Mouse (Mus musculus) liver (tissue): ENCODE results near the gene Vav3.

Source experiments
- DNase-seq: peaks from one replicate; pipeline ENCODE4 v3.0.0-alpha.2; 2020; ENCODE audit warnings: mixed read lengths

Gene Vav3

GRCm38 (mm10) chr3:109353814-109354213 lies 13.4 kb downstream of the Vav3 start:
- DNase-seq: peak; percentile 5

GRCm38 (mm10) chr3:109355158-109355557 lies 14.7 kb downstream of the Vav3 start:
- no peak for DNase-seq

GRCm38 (mm10) chr3:109360746-109361145 lies 20.3 kb downstream of the Vav3 start:
- DNase-seq: no peak

- peak; percentile 29 for DNase-seq
These were observed 21.4 kb downstream of the Vav3 start for GRCm38 (mm10) chr3:109361882-109362281.

DNA sequence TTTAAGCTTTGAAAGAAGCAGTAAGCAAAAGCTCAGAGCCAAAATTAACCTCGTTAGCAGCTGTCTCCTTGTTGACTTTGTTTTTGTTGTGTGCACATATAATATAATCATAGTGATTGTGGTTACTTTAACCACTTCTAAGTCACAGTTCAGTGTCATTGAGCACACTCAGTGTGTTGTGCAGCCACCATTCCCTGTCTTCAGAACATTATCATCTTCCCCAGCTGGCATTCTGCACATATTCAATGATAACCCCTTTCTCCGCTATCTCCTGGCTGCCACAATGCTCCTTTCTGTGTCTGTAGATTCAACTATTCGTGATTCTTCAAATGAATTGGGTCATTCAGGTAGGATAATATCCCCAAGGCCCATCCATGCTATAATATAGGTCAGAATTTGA lies 21.9 kb downstream of the Vav3 start:
- no peak for DNase-seq

- peak; percentile 4 for DNase-seq
These were observed 23.1 kb downstream of the Vav3 start for GRCm38 (mm10) chr3:109363522-109363921.

DNA sequence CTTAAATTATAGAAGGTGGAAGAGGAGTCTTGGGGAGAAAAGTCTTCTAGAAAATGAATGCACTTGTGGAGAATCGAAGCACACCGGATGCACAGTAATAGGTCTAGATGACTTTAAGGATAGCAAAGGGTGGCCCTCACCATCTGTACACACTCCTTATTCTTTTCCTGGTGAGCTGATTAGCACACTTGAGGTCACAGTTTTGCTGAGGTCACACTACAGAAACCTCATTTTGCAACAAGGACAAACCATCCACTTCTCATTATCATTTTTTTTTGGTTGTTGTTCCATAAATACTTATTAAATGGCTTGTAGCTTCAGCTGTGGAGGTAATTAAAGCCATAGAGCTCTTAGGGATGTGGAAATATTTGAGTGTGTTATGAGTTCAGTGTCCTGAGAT lies 25.4 kb downstream of the Vav3 start:
- no peak for DNase-seq

GRCm38 (mm10) chr3:109366411-109366851 lies 26.0 kb downstream of the Vav3 start:
- peak; percentile 42 for DNase-seq

- DNase-seq: no peak
These were observed 28.2 kb downstream of the Vav3 start for GRCm38 (mm10) chr3:109368383-109369289.

- no peak for DNase-seq
These were observed 31.1 kb downstream of the Vav3 start for GRCm38 (mm10) chr3:109371576-109371975.

- no peak for DNase-seq
These were observed 32.2 kb downstream of the Vav3 start for GRCm38 (mm10) chr3:109372678-109373077.

GRCm38 (mm10) chr3:109378278-109378677 lies 37.8 kb downstream of the Vav3 start:
- DNase-seq: peak; percentile 13

DNA sequence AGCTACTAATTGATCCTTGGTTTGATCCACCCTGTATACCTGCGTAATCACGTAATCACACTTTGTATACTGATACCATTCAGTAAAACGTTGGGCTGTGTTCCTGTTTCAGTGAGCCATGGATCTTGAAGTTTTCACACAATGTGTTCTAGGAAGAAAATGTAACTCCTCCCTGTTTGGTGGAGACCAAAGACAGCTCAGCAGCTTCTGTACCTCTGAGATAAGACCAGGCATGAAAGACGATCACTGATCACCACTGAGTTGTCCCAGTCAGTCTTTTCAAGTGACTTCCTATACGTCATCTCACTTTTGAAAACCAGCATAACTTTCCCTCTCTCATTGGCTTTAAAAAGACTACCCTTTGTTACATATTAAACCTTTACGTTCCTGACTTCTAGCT lies 38.2 kb downstream of the Vav3 start:
- peak; percentile 56 for DNase-seq

DNA sequence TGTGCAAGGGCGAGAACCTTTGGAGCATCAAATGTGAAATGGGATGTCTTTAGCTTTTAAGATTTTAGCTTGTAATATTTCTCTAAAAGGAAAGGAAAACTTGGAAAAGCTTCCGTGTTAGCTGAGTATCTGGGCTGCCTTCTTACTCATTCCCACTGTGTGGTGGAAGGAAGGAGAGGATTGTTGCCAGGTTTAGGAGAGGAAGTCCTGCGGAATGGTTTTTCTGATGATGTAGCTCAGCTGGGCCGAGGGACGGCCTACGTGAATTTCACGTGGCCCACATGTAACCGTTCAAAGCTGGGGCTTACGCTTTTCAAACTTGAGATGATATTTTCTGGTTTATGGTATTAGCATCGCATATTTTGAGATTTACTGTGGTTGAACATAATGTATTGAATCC lies 48.3 kb downstream of the Vav3 start:
- DNase-seq: no peak

DNA sequence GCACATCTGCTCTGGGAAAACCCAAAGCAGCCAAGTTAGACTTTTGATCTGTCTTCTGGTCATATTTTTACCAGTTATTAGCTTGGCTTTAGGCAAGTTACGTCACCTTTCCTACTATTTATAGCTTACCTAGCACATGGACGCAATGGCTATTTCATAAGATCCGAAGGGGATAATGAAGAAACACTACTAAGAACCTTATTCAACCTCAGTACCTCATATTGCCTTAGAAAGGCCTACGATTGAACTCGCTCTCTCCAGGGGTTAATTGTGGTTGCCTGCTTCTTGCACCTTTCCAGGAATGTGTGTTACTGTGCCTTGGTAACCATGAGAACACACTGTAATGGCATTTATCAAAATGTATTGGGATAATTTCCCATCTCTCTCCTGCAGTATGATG lies 61.1 kb downstream of the Vav3 start:
- no peak for DNase-seq

- no peak for DNase-seq
These were observed 70.8 kb downstream of the Vav3 start for GRCm38 (mm10) chr3:109411294-109411693.

- no peak for DNase-seq
These were observed 80.0 kb downstream of the Vav3 start for GRCm38 (mm10) chr3:109420403-109420802.

DNA sequence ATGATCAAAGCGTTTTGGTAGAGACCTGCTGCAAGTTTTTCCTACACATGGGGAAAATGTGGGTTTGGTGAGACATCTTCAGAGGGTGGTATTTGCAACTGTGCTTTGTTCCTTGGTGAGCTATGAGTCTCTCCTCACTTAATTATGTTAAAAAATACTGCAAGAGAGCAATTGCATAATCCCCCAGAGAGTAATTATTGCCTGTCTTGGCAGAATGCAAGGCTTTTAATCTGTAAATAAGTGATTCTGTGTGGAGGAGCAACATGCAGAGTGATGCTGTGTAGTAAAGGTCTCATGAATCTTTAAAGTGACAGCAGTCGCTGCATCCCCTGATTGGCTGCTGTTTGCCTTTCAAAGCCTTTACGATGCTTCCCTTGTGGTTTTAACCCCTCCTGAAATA lies 80.6 kb downstream of the Vav3 start:
- DNase-seq: no peak

DNA sequence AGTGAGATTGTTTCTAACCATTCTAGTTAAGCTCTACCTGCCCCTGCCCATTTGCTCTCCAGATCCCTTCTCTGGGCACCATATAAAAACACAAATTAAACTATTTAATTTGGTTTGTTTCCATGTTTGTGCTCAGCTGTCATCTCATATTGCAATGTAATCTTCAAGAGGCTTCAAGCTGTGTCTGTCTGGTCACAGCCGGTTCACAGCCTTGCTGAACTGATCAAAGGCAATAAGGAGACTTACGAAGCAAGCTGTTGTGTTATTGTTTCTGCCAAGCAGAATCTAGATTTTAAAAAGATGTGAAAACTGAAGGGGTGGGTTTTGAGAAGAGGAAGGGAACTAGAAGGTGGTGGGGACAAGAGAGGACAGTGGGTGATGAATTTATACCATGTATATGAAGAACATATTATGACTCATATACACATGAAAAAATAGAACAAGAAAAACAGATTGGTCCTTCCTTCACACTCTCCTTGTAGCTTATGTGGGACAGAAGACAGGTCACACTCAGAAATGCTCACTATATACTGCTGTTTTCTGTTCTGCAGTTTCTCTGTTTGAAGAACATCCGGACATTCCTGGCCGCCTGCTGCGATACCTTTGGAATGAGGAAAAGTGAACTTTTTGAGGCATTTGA lies 83.1 kb downstream of the Vav3 start:
- no peak for DNase-seq

DNA sequence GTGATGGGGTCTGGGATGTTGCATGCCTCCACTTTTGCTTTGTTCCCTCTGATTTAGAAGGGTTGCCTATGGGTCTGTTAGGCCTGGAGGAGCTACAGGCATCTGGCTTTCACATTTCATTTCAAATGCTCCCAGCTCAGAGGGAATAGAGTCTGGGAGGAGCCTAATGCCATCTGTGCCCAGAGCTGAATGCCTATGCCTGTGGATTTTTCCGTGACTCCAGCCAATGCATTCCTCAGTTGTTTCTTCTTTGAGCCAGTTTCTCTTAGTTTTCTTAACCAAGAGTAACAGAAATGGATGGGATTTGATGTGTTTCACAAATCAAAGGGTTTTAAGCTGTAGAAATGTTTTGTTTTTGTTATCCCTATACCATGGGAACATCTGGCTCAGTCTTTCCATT lies 90.8 kb downstream of the Vav3 start:
- DNase-seq: no peak

DNA sequence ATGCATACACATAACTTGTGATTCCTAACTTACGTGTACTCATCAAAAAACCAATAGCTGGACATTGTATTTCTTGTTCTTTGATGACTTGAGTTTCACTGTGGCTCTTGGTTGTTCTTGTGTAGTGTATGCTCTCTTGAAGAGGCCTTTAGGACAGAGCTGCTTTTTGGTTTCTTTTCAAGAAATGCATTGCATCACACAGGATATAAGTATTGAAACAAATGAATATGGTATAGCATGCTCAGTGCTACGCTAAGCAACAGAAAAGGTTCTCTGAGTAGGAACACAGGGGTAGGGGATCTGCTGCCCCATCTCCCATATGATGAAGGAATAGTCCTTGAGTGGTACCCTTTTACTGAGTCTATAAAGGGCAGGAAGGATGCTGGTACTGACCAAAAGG lies 98.1 kb downstream of the Vav3 start:
- no peak for DNase-seq

DNA sequence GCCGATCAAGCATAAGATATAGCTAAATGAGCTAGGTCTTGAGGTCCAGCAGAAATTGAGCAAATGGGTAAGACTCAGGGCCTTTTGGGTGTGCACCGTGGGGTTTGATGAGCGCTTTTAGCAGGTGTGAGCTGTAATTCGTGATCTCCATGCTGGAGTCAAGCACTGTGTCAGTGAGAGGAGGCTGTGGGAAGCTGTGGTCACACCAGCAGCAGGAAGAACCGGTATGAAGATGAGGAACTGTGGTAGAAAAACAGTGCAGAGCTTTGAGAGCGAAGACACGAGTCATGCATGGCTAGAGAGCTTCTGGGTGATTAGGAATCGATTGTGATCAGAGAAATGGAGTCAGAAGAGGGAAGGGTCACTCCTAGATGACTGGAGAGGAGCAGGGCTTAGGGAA lies 98.8 kb downstream of the Vav3 start:
- DNase-seq: no peak

DNA sequence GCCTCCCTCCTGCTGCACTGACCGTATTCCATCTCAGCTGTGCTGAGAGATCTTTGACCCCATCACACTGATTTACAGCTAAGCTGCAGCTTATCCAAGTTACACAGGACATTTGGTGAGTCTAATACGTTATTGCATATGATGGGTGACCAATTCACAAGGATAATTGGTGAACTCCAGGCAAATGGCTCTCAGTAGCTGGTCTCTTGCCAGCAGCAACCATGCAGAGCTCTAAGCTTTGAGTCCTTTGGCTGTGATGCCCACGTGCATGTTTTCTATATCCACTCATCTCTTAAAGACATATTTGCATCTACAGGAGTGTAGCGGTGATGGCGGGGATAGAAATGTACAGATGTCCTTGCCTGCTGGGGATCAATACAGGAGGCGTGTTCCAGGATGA lies 99.5 kb downstream of the Vav3 start:
- no peak for DNase-seq

DNA sequence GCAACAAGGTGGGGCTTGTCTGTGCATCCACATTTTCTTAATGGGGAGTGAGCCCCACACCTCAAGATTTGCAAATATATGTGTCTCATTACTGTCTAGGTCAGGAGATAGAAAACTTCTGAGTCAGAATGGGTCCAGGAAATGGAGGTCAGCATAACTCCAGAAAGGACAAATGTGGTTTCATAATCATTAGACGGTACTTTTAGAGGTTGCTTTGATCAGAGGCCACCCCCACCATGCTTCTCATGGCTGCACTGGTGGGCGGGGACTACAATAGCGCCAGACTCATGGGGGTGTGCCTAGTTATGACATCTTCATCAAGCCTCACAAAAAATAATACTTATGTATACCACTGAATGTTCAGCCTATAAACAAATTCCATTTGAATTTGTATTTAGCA lies 103.6 kb downstream of the Vav3 start:
- no peak for DNase-seq
